Mouse (Mus musculus) C2C12 (cell line): ENCODE data around the gene D430041D05Rik.

Source experiments
- CTCF ChIP-seq: IDR thresholded peaks from one replicate; pipeline ENCODE4 v1.5.1; 2011; ENCODE audit not compliant: control insufficient read depth, insufficient read depth, insufficient read length
- MAX ChIP-seq: IDR thresholded peaks from one replicate; pipeline ENCODE4 v1.6.1; 2011; ENCODE audit warnings: mild to moderate bottlenecking, control low read depth
- USF1 ChIP-seq: IDR thresholded peaks from one replicate; pipeline ENCODE4 v1.6.1; 2011; ENCODE audit warnings: low read depth, mild to moderate bottlenecking, control low read depth, moderate library complexity

DNA sequence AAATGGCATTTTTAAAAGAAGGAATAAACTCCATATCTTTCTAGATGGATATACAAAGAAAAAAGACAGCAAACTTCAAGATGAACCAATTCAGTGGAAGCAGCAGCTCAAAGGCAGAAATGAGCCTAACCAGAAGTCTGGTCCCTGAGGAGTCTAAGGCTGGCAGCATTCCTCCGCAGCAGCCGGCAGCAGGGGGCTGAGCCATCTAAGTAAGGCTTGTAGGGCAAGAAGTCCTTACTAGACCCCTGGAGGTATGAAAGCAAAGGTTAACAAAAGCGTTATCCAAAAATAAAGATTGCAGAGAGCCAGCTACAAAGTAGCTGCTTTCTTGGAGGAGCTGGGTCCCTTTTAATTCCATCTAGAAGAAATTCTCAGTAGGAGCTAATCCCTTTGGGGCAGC, 32.0 kb downstream of the D430041D05Rik start:
- TF ChIP-seq CTCF (no peak), MAX (no peak), USF1 (no peak)
